Mouse (Mus musculus): ENCODE results near the gene Vmn1r165. TPM values are rescaled to one million over a fixed set of nuclear protein-coding genes. Genes with fewer than 3 reads are reported as not detected.
"Not testable (repeated sequence)": the region's sequence is repeated elsewhere in the genome, so short reads cannot be mapped to it uniquely, and the experiment has no call there.

Gene Vmn1r165
- polyA plus RNA-seq (2017; shearing (Covaris generic)) = not detected

DNA sequence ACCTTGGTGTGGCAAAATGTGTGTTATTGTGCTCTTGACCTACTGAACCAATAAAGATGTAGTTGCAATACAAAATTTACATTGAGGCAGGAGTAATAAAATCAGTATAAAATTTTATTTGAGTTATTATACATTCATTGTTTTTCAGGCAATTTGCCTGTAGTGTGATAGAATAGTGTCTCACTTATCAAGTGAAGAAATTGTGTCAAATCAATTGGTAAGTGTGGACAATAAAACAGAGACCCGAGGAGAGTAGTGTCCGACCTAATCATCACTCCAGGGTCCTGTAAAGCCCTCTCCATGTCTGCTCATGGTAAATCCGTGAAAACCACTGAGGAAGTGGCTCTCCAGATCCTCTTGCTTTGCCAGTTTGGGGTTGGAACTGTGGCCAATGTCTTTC, at the start of gene Vmn1r165:
Gene Vmn1r165, plus strand, starts transcription at position 301 of the 400 bp plus-strand sequence.
- not testable (repeated sequence) for ATAC-seq

DNA sequence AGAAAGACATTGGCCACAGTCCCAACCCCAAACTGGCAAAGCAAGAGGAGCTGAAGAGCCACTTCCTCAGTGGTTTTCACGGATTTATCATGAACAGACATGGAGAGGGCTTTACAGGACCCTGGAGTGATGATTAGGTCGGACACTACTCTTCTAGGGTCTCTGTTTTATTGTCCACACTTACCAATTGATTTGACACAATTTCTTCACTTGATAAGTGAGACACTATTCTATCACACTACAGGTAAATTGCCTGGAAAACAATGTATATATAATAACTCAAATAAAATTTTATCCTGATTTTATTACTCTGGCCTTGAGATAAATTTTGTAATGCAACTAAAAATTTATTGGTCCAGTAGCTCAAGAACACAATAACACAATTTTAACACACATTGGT, 34.5 kb downstream of the Vmn1r165 start, which contains the start of gene Vmn1r166:
Gene Vmn1r166, minus strand, starts transcription at position 101 of the 400 bp plus-strand sequence.
- not testable (repeated sequence) for ATAC-seq

Other genes with a start within 250 kb of the Vmn1r165 start
- not detected for gene Gm4214, start 232.7 kb upstream of the Vmn1r165 start, polyA plus RNA-seq (2017; shearing (Covaris generic))
- not detected for gene Gm4216, start 197.4 kb upstream of the Vmn1r165 start, polyA plus RNA-seq (2017; shearing (Covaris generic))
- not detected for gene Vmn1r163, start 161.8 kb upstream of the Vmn1r165 start, polyA plus RNA-seq (2017; shearing (Covaris generic))
- not detected for gene Gm8720, start 149.9 kb upstream of the Vmn1r165 start, polyA plus RNA-seq (2017; shearing (Covaris generic))
- not detected for gene Gm10662, start 72.9 kb upstream of the Vmn1r165 start, polyA plus RNA-seq (2017; shearing (Covaris generic))
- not detected for gene Vmn1r166, start 34.4 kb downstream of the Vmn1r165 start, polyA plus RNA-seq (2017; shearing (Covaris generic))
- gene Gm6902, start 61.6 kb downstream of the Vmn1r165 start, polyA plus RNA-seq (2017; shearing (Covaris generic)) = not detected
- gene Nlrp4e, start 83.9 kb downstream of the Vmn1r165 start, polyA plus RNA-seq (2017; shearing (Covaris generic)) = not detected
- not detected for gene Nlrp5, start 168.6 kb downstream of the Vmn1r165 start, polyA plus RNA-seq (2017; shearing (Covaris generic))

Measured in CD4-positive, CD25-positive, alpha-beta regulatory T cell, adult 4 months (primary cell).